Mouse (Mus musculus): ENCODE results near the gene Tgds.
A peak's percentile ranks its signal among the peaks of the same experiment; 100 is the strongest.
"Not testable (repeated sequence)": the region's sequence is repeated elsewhere in the genome, so short reads cannot be mapped to it uniquely, and the experiment has no call there.

Tgds gene

DNA sequence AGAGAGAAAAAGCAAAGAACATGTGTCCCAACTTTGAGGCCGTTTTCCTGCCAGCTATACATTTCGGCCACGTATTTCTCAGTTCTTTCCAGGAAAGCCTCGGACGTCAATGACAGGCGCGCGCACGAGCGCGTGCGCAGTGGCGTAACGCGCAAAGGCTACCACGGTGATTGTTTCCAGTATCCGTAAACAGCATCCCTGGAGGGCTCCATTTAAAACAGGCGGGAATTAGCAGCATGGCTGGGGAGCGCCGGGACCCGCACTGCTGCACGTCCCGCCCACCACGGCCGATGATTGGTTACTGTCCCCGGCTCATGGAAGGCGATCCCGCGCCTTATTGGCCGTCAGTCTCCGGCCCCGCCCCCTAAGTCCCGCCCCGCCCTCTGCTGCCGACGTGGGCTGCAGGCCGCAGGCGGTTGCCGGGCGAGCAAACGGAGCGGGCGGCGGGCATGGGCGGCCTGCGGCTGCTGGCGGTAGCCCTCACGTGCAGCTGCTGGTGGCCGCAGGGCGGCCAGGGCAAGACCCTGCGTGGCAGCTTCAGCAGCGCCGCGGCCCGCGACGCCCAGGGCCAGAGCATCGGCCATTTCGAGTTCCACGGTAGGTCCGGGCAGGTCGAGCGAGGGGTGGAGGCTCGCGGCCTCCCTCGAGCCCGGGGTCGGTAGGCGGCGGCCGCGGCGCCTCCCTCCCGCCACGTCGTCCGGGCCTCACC, 4.3 kb upstream of the Tgds start, which contains the start of gene Gpr180:
Gene Gpr180 (plus strand): TSS at position 415 of the 709 bp plus-strand sequence.
- DNase-seq (ENCODE audit: low spot score in 2 of 2): peak; percentile 92 to 95

DNA sequence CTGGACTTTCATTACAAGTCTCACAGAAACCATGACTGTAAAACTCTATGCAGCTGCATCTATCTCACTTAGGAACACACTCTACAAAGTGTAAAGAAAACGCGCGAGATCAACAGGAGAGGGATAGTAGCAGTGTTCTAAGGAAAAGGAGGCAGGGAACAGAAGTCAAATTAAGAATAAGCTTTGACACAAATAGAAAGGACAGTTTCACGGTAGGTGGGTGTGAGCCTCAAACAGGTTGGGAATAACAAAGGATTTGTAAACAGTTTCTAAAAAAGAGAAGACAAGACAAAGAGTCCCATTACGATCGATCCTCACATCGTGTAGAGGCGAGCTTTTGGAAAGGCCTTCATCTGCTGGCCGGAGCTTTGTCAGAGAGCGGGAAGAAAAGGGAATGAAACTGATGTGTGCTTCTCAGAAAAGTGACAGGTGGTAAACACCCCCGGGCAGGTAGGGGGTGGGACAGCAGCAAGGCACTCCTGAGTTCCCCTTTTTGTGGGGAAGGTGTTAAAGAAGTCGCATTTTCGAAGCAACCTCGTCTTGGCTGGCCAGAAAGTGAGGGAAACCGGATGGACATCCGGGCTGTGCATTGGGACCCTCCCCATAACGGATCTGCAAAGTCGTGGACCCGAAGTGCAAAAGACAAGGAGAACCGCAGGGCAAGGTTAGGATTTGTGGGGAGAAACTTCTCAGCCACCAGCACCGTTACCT, 469 bp downstream of the Tgds start:
- no peak for DNase-seq (ENCODE audit: low spot score in 2 of 2)

DNA sequence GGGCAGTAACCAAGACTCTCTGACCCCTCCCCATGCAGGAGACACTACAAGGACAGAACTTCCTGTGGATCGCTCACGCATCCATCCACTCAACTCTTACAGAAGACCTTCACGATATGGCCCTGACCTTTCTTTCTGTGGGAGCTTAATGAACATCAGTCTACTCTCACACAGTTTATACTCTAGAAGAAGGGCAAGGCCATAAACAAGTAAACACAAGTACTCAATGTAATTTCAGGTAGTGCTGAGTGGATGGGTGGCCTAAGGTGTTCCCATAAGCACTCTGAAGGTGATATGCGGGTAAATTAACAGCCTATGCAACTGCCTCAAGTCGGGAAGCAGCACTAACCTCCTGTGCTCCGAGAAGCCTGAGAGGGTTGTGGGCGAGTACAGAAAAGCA, 1.1 kb downstream of the Tgds start:
- DNase-seq (ENCODE audit: low spot score in 2 of 2): no peak

DNA sequence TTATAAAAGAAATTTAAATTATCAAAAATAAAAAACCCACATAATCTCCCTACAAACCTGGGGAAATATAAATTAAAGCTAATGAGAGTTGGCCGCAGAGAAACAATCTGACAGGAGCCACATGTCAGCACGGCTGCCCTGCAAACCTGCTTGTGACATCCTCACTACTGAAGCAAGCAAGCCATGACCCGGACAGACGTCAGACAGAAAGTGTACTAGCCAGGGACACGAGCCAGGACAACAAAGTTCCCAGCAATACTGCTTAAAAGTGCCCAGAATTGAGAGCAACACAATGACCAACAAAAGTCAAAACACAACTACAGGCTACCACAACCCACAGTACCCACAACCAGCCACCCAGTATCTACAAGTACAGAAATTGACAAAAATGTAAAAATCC, 6.3 kb downstream of the Tgds start:
- no peak for DNase-seq (ENCODE audit: low spot score in 2 of 2)

DNA sequence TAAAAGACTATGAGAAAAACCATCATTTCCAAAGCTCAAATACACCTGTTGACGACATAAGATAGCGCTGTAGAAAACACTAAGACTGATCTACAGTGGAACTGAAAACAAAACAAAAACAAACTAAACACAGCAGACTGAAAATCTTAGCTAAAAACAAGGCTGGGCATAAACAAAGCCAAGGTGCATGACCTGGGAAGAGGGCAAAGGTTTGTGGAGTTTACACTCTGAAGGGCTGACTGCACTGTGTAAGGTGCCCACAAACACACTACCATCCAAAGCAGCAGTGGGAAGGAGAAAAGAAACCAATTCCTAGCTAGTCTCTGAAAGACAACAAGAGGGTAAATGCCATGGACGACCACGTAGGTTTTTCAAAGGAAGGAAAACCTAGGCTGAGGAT, 7.8 kb downstream of the Tgds start:
- DNase-seq (ENCODE audit: low spot score in 2 of 2): no peak

DNA sequence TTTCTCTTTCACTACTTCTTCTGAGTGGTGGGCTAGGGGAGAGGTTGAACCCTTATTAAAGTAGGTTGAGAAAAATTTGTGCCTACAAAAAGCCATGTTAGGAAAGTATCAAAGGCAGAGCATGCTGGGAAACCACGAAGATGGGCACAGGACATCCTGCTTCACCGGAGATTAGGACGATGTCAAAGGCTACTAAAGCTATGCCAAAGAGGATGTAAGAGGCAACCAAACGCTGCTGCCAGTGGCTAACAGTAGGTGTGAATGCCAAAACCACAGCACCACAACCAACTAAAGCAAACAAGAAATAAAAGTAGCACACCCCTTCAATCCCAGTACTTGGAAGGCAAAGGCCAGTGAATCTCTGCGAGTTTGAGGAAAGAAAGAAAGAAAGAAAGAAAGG, 8.4 kb downstream of the Tgds start:
- no peak for DNase-seq (ENCODE audit: low spot score in 2 of 2)

DNA sequence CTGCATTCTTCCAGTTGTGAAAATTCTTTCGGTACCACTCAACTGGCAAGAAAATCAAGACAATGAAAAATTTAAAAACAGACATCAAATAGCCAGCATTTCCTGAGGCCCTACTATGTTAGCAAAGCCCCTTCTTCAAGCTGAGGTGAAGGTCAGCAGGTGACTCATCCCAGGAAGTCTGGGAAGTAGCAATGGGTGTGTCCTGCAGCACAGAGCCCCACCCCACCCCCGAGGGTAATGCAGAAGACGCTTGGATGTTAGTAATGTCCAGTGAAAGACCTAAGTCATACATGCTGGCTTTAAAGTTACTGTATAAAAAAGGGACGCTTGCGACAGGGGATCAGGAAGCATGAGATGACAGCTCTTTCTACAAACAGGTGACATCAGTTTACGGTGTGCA, 19.4 kb downstream of the Tgds start:
- no peak for DNase-seq (ENCODE audit: low spot score in 2 of 2)

DNA sequence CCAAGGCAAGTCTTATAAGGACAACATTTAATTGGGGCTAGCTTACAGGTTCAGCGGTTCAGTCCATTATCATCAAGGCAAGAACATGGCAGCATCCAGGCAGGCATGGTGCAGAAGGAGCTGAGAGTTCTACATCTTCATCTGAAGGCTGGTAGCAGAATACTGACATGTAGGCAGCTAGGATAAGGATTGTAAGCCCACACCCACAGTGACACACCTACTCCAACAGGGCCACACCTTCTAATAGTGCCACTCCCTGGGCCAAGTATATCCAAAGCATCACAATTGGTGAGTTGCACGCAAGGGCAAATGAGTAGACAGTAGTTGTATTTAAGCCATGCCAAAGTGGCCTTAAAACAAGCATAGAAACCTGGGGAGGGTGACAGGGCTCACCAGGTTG, 25.1 kb downstream of the Tgds start:
- DNase-seq (ENCODE audit: low spot score in 2 of 2): not testable (repeated sequence)

DNA sequence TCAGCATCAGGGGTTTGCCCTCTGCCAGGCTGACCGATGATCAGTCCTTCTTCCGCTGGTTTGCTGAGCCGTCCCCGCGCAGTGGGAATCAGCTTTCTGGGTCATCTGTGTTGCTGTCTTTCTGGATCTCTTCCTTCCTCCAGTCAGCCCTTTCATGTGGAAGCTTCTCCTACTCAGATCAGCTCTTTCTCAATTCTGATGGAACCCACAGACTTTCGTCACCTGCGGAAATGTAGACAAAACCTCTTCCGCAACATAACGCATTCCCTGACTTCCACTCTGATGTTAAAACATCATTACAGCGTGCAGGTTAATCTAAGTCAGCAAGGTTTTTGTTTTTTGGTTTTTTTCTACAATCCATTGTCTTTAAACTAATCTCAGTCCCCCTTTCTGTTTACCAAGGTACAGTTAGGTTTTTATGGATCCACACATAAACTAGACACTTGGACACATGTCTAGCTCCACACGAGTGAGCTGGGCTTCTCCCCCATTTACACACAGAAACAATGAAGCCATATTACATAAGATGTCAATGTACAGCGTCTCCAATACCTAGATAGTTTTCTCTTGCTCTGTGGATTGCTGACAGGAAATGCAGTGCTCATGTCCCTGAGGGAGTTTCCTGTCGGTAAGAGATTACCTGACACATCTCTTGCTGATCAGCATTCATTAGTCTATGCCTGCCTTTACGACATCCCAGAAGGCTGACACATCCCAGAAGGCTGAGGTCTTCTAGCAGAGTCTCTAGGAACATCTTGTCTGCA, 31.1 kb downstream of the Tgds start:
- DNase-seq (ENCODE audit: low spot score in 2 of 2): no peak

DNA sequence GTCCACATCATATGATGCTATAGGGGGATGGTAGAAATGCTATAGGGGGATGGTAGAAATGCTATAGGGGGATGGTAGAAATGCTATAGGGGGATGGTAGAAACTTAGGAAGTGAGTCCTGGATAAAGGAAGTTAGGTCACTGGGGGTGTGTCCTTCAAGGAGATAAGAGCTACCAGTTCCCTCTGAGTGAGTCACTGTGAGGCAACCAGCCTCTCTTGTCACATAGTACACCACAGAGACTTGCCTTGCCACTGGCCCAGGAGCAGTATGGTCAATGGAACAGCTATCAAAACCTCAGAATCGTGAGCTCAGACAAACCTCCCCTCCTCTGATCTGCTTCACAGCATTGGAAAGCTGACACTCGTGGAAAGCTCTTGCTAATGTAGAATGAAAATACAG, 34.3 kb downstream of the Tgds start:
- DNase-seq (ENCODE audit: low spot score in 2 of 2): no peak

DNA sequence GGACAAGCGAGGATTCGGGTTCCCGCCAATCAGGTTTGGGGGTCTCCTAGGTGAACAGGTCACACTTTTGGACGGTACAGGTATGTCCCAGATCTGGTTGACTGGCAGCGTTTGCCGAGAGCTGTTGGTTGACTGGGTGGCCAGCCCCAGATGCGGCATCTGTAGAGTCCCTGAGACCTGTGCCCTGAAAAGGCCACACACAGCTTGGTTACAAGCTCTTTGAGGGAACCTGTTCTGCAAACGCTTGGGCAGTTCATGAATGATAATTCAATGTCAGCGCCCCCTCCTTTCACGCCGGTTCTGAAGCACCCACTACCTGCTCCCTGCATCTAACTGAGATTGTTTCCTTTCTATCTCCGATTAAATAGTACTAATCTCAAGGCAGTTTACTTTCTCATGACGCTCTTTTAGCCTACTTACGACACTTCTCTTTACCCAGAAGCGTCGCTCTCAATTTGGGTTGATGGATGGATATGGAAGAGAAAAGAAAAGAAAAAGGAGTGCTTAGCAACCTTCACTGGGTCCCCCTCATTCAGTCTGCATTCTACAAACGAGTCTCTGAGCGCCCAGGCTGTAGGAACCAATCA, 42.7 kb downstream of the Tgds start:
- no peak for DNase-seq (ENCODE audit: low spot score in 2 of 2)

DNA sequence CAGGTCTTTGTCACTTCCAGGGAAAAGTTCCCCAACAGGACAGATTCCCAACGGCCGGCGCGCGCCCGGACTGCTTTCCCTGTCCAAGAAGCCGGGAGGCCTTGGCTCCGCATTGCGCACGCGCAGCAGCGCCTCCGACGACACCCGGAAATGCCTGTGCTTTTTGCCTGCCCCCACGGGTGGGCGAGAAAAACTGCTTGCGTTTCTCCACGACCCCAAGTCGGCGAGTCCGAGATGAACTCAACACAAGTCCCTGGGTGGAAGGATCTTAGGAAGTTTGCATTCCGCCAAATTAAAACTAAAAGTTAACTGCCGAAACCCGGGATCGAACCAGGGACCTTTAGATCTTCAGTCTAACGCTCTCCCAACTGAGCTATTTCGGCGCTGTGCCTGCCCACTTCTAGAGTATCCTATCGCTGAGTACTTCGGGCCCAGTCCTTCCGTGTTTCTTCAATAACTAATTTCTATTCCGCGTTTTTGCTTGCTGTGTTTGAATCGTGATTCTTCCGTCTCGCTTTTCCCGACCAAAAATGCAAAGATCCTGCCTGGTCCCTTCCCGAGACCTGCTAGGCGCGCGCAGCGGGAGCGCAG, 43.2 kb downstream of the Tgds start:
- DNase-seq (ENCODE audit: low spot score in 2 of 2): peak; percentile 81 to 87

DNA sequence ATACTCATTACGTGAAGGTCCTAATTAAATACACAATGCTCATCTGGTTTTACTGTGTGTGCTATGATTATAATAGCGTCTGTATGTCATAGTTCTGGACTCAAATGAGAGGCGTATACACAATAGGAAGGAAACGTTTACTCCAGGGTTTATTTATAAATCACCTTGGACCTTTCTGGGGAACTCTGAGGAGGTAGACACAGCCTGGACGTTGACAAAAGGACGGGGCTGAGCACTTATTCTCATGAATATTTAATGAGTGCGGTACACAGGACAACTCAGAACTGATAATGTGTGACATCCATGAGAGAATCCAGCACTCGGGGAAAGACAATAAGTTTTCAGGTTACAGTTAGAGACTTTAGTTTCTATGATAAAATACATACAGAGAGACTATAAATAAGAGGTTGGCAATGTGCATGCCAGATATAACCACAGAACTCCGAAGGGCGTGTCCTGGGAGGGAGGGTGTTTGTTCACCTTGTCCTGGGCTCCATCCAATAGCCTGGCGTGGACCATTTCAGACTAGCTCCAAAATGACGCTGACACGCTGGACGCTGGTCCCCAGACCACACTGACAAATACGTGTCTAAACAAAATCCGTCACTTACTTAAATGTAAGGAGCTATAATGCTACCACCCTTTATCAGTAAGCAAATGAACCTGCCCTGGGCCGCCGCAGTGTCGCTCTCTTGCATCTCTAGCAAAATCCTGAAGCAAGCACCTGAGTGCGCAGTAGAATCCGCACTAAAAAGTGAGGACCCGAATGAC, 43.9 kb downstream of the Tgds start:
- no peak for DNase-seq (ENCODE audit: low spot score in 2 of 2)

DNA sequence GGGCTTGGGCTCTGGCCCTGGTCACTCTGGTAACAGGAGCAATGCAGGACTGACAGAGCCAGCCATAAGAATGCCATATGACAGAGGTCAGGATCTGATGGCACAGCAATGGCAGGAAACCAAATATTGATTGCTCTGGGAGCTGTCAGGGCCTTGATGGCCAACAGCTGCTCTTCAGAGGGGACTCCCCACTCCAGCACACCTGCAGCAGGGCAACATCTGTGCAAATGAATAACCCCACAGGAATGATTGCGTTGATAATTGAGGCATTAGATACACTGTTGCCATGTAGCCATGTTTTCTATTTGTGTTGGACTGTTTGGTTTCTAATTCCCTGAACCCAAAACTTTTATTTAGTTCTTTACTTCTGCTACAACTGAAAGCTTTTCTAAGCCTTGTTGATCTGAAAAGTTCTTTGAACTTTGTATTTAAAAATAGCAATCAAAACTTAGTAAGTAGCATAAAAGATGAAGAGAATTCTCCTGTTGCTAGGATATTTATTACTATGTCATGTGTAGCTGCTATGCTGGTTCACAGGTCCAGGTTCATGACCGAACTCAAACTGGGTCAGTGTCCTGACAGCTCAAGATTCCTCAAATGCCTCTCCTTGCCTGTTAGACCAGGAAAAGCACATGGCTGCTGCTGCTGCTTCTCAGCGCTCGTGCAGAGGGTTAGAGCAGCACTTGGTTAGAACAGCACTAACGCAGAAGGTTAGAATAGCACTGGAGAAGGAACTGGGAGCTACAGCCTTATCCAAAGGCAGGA, 46.1 kb downstream of the Tgds start:
- no peak for DNase-seq (ENCODE audit: low spot score in 2 of 2)

DNA sequence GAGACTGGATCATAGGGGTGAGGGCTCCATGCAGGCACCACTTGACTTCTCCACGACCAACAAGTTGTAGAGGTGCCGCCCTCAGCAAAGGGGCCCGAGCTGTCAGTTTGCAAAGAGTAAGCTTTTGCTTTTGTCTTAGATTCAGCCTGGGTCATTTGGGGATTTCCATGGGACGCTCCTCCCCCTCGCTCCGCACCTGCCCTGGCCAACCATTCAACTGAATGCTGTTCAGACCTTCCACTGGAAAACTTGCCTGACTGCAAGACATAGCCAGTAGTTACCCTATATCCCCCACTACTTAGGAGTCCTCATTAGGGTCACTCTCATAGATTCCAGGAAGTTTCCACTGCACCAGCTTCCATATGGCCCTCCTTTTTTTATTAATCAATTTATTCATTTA, 48.7 kb downstream of the Tgds start:
- no peak for DNase-seq (ENCODE audit: low spot score in 2 of 2)

DNA sequence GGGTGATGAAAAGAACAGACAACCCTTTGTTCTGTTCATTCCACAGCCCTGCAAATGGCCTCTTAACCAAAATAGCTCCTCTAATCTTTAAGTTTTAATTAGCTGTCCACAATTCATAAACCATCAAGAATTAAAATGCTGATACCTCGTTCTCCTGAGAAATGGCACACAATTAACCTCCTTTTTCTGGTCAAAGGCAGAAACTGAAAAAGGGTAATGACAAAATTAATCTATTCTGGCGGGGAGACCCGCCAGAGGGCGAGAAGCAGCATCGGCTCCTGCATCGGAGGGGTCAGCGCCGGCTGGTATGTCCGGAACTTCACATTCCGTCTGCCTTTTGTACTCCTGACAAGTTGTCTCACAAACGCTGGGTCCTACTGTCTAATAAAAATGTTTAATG, 51.9 kb downstream of the Tgds start:
- no peak for DNase-seq (ENCODE audit: low spot score in 2 of 2)

DNA sequence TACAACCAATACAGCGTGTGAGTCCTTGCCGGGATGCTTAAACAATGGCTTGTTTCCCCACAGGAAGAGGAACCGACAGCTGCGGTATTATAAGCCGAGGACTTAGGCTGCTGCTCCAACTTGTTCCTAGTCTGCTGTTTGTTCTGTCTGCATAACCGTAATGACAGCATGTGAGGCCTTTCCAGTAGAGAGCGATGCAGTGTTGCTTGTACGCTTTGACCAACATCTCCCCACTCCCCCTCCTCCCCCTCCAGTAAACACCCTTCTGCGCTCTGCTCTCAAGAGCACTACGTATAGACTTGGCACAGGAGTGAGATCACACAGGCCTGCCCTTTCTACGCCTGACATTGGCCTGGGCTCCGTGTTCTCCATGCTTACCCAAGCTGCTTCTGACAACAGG, 62.5 kb downstream of the Tgds start:
- DNase-seq (ENCODE audit: low spot score in 2 of 2): no peak

DNA sequence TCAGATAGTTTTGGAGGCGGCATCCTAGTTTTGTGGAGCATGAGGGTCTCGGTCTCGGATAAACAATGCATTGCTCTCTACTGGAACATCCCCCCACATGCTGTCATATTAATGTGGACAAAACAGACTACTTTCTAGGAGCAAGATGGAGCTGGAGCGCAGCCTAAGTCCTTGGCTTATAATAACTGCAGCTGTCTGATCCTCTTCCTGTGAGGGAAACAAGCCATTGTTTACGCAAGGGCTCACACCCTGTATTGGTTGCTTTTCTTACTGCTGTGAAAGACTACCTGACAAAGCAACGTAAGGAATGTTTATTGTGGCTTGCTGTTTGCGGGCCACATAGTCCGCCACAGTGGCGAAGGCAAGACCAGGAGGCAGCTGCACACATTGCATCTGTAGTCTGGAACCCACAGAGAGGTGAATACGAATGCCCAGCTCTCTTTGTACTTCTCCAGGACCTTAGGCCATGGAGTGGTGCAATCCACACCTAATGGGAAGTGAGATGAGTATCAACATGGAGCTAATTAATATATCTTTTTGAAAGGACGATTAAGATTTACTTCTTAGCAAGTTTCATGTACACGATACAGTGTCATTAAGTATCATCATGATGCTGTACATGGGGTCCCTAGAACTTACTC, 63.0 kb downstream of the Tgds start:
- no peak for DNase-seq (ENCODE audit: low spot score in 2 of 2)
